Mouse (Mus musculus) liver, embryonic 14.5 days (tissue): Measurements from ENCODE around the gene Sit1. TPM values are rescaled to one million over a fixed set of nuclear protein-coding genes. Genes with fewer than 3 reads are reported as not detected.

Experiments used
- ATAC-seq: fragments of 200-750 bp; cut with Nextera tagmentation; 2 replicates; pipeline ENCODE4 v1.8.0; 2017; ENCODE audit warnings: moderate number of reproducible peaks, mild to moderate bottlenecking, moderate library complexity; ENCODE audit not compliant: insufficient read depth
- DNase-seq, 3 experiments: peaks; one replicate each; pipeline ENCODE4 v3.0.0-alpha.2; 2012 to 2013; ENCODE audit warnings: low read depth in 3 of 3, low spot score in 3 of 3
- H3K27ac ChIP-seq: fragments of 300-500 bp; sonication (generic); 2 replicates; pipeline ENCODE4 v1.5.1; 2014; ENCODE audit warnings: moderate library complexity, mild to moderate bottlenecking, control low read depth, inconsistent platforms
- H3K27me3 ChIP-seq: fragments of 300-500 bp; sonication (generic); 2 replicates; pipeline ENCODE4 v1.6.1; 2014; ENCODE audit warnings: mild to moderate bottlenecking, low read length, moderate library complexity; ENCODE audit not compliant: control insufficient read depth, insufficient read depth
- H3K36me3 ChIP-seq: fragments of 300-500 bp; sonication (generic); replicated peaks from 2 replicates; pipeline ENCODE4 v1.6.1; 2014; ENCODE audit warnings: low read depth; ENCODE audit not compliant: control insufficient read depth, insufficient read depth
- H3K4me1 ChIP-seq, 2 experiments: fragments of 200-500 bp in 1 of 2; fragments of 300-500 bp in 1 of 2; sonication (generic) in 1 of 2; replicated peaks; 2 replicates each; pipeline ENCODE4 v1.6.1; 2012 to 2014; ENCODE audit warnings: antibody characterized with exemption in 1 of 2, inconsistent platforms in 1 of 2, low read length in 1 of 2; ENCODE audit not compliant: control insufficient read depth in 2 of 2, insufficient read depth in 2 of 2
- H3K4me2 ChIP-seq: fragments of 300-500 bp; sonication (generic); 2 replicates; pipeline ENCODE4 v1.6.1; 2014; ENCODE audit warnings: low read depth, mild to moderate bottlenecking, control low read depth, moderate library complexity
- H3K4me3 ChIP-seq, 2 experiments: fragments of 200-500 bp in 1 of 2; fragments of 300-500 bp in 1 of 2; sonication (generic) in 1 of 2; 2 replicates each; pipeline ENCODE4 v1.5.1; 2012 to 2014; ENCODE audit warnings: low read depth in 2 of 2, low read length in 2 of 2, mild to moderate bottlenecking in 2 of 2, control low read depth in 1 of 2, inconsistent platforms in 1 of 2, moderate library complexity in 1 of 2; ENCODE audit not compliant: insufficient read depth in 1 of 2
- H3K9ac ChIP-seq: fragments of 300-500 bp; sonication (generic); replicated peaks from 2 replicates; pipeline ENCODE4 v1.6.1; 2014; ENCODE audit warnings: mild to moderate bottlenecking, control low read depth, moderate library complexity
- H3K9me3 ChIP-seq: fragments of 300-500 bp; sonication (generic); 2 replicates; pipeline ENCODE4 v1.6.1; 2016; ENCODE audit warnings: low read length, mixed read lengths; ENCODE audit not compliant: control insufficient read depth
- CTCF ChIP-seq: IDR thresholded peaks from 2 replicates; pipeline ENCODE4 v1.5.1; 2016; ENCODE audit warnings: antibody characterized with exemption, low read depth, control low read depth
- EP300 ChIP-seq: IDR thresholded peaks from 2 replicates; pipeline ENCODE4 v1.6.1; 2016; ENCODE audit warnings: antibody characterized with exemption, low read depth
- WGBS: fragments of 180-500 bp; shearing (Covaris S2); extraction: QIAGEN DNeasy Blood & Tissue Kit; methylation state at CpG from one replicate; pipeline ENCODE4 v1.1.7; 2014; ENCODE audit not compliant: insufficient replicate concordance; 5-methylcytosine and 5-hydroxymethylcytosine counted together
- polyA plus RNA-seq, 2 experiments: library from polyadenylated mRNA; depleted of rRNA in 1 of 2; stranded (reverse) in 1 of 2; unstranded in 1 of 2; fragments of >200 nt; fragmentation: Nextera tagmentation in 1 of 2; extraction: Ambion mirVana in 1 of 2; gene quantifications; 2 replicates each; pipeline versions ENCODE4 v1.2.1 to v1.2.3; 2012 to 2014

Gene Sit1
- polyA plus RNA-seq, 2 experiments: 0.04 TPM; not detected in 1

GRCm38 (mm10) chr4:43473636-43474035 lies 9.9 kb downstream of the Sit1 start:
- Histone ChIP-seq H3K9me3 (no peaks in the 10 kb centered on the region), H3K9ac (no peak overlapping the region), H3K4me1 (peaks cover 0 to 6% of the 10 kb centered on the region in 2 experiments; a peak in 2 of 4 replicates), H3K27me3 (no peaks in the 10 kb centered on the region), H3K27ac (no peak overlapping the region), H3K36me3 (no peaks in the 10 kb centered on the region), H3K4me3 (no peak overlapping the region), H3K4me2 (no peak overlapping the region)
- DNase-seq: no peak
- TF ChIP-seq EP300 (no peak), CTCF (no peak)
- no peak for ATAC-seq
- 43% methylated on average over 1 of the region's 1 CpGs for WGBS

- Histone ChIP-seq H3K4me3 (no peak overlapping the region), H3K27ac (no peak overlapping the region), H3K36me3 (no peaks in the 10 kb centered on the region), H3K9me3 (no peaks in the 10 kb centered on the region), H3K27me3 (no peaks in the 10 kb centered on the region), H3K9ac (no peak overlapping the region), H3K4me1 (no peaks in the 10 kb centered on the region), H3K4me2 (no peak overlapping the region)
- TF ChIP-seq EP300: no peak
- no peak for TF ChIP-seq CTCF
- DNase-seq (no peak), ATAC-seq (no peak)
- 75% methylated on average over 10 of the region's 10 CpGs for whole genome bisulfite sequencing
These were observed 13.2 kb downstream of the Sit1 start for GRCm38 (mm10) chr4:43470301-43470700.

- H3K4me1 ChIP-seq: no peaks in the 10 kb centered on the region
- no peak for TF ChIP-seq CTCF
- TF ChIP-seq EP300: no peak
- no peak overlapping the region for H3K4me3 ChIP-seq
- H3K4me2 ChIP-seq: no peak overlapping the region
- DNase-seq (no peak), ATAC-seq (no peak)
- H3K27ac ChIP-seq: no peak overlapping the region
- no peaks in the 10 kb centered on the region for H3K9me3 ChIP-seq
- WGBS: 73% methylated on average over 7 of the region's 7 CpGs
- H3K27me3 ChIP-seq: no peaks in the 10 kb centered on the region
- H3K36me3 ChIP-seq: no peaks in the 10 kb centered on the region
- no peak overlapping the region for H3K9ac ChIP-seq
These were observed 16.7 kb downstream of the Sit1 start for GRCm38 (mm10) chr4:43466872-43467271.

GRCm38 (mm10) chr4:43465935-43466334 lies 17.6 kb downstream of the Sit1 start:
- Histone ChIP-seq H3K36me3 (no peaks in the 10 kb centered on the region), H3K27me3 (no peaks in the 10 kb centered on the region), H3K4me2 (no peak overlapping the region), H3K27ac (no peak overlapping the region), H3K9ac (no peak overlapping the region), H3K4me1 (no peaks in the 10 kb centered on the region), H3K4me3 (no peak overlapping the region), H3K9me3 (no peaks in the 10 kb centered on the region)
- 48% methylated on average over 6 of the region's 6 CpGs for WGBS
- DNase-seq (no peak), ATAC-seq (no peak)
- TF ChIP-seq EP300 (no peak), CTCF (no peak)

GRCm38 (mm10) chr4:43463102-43463501 lies 20.4 kb downstream of the Sit1 start:
- Histone ChIP-seq H3K9me3 (no peaks in the 10 kb centered on the region), H3K36me3 (no peaks in the 10 kb centered on the region), H3K27ac (no peak overlapping the region), H3K27me3 (no peaks in the 10 kb centered on the region), H3K4me3 (no peak overlapping the region), H3K9ac (no peak overlapping the region), H3K4me1 (no peaks in the 10 kb centered on the region), H3K4me2 (no peak overlapping the region)
- ATAC-seq (no peak), DNase-seq (no peak)
- TF ChIP-seq CTCF: no peak
- TF ChIP-seq EP300: no peak
- 45% methylated on average over 5 of the region's 5 CpGs for WGBS
